23 mouse cellular contexts compared by ENCODE assay signal in genomic region chr11:4823655-4824312, GRCm38 (mm10). TPM values are rescaled to one million over a fixed set of nuclear protein-coding genes. Genes with fewer than 3 reads are reported as not detected.
DNase-seq lines count a peak whose midpoint lies in the region; ATAC-seq and TF ChIP-seq lines count a peak whose summit lies in the region.
"Had no signal": no experiment of that assay in that cellular context is flagged by ENCODE, and none has a peak within 500 bp of the region (broad histone marks: within the 10 kb centered on the region; RNA-seq: fewer than 3 reads in every experiment).

No protein-coding gene starts in this region.

- H3K9ac ChIP-seq in intestine, postnatal 0 days (ENCODE audit: low read depth, low read length), result no peak overlapping the region
- no peak overlapping the region for H3K9ac ChIP-seq in lung, postnatal 0 days (replicated peaks; ENCODE audit: low read depth)
- H3K9ac ChIP-seq: embryonic facial prominence, embryonic 13.5 days; forebrain, postnatal 0 days; heart, embryonic 15.5 days; neural tube, embryonic 12.5 days had no signal

- no peak for TF ChIP-seq POLR2A in lung, adult 2 months (IDR thresholded peaks at IDR 0.05; ENCODE audit: borderline replicate concordance, extremely low read depth, low read depth, low read length)

- peak; percentile 26 for ATAC-seq in activated CD4-positive, CD25-positive, alpha-beta regulatory T cell, adult 4 months
- peak; percentile 95 for ATAC-seq in intestine, postnatal 0 days
- no peak for ATAC-seq in lung, postnatal 0 days
- ATAC-seq: forebrain, postnatal 0 days; hindbrain, embryonic 16.5 days had no signal

- 35% methylated on average over 6 of the region's 6 CpGs for WGBS in intestine, postnatal 0 days
- WGBS in lung, postnatal 0 days, result 85% methylated on average over 6 of the region's 6 CpGs
- WGBS in lung, adult 2 months, result 85% methylated on average over 6 of the region's 6 CpGs

- H3K4me1 ChIP-seq in intestine, postnatal 0 days (replicated peaks; ENCODE audit: control insufficient read depth, insufficient read depth, low read length), result 0 out of 2 replicates have a peak, but pooled peaks cover 9% of the 10 kb centered on the region
- H3K4me1 ChIP-seq in lung, postnatal 0 days (ENCODE audit: insufficient read depth, low read depth, low read length), result no peaks in the 10 kb centered on the region
- H3K4me1 ChIP-seq in lung, adult 2 months (ENCODE audit: control insufficient read depth, insufficient read depth, low read length), result peaks cover 4% of the 10 kb centered on the region
- H3K4me1 ChIP-seq: embryonic facial prominence, embryonic 13.5 days; heart, embryonic 15.5 days; neural tube, embryonic 12.5 days had no signal

- peak; percentile 21 to 30 for DNase-seq in thymus, postnatal 10 days (ENCODE audit: low spot score in 2 of 2)
- no peak for DNase-seq in lung, postnatal 0 days (ENCODE audit: low spot score)
- DNase-seq in right cerebral cortex, postnatal 10 days (ENCODE audit: low spot score in 2 of 2), result no peak
- DNase-seq in lung, adult 2 months, result no peak
- no peak for DNase-seq in adrenal gland, postnatal 4 days (ENCODE audit: low spot score in 2 of 2)
- DNase-seq: cerebellum, adult 2 months; forebrain, postnatal 0 days; gastrocnemius, adult 2 months; heart, adult 11 months; heart, postnatal 4 days; kidney, postnatal 36 days; lung, adult 18-20 months; lung, postnatal 36 days; right cerebral cortex, adult 18-20 months had no signal

- no peak overlapping the region for H3ac ChIP-seq in C2C12 (ENCODE audit: control insufficient read depth, insufficient read length, low read depth)

- peak overlapping the region; percentile 28; the same call in 1 of the 2 replicates for H3K27ac ChIP-seq in intestine, postnatal 0 days (ENCODE audit: low read depth, low read length)
- H3K27ac ChIP-seq in lung, postnatal 0 days (ENCODE audit: low read length), result no peak overlapping the region
- H3K27ac ChIP-seq: embryonic facial prominence, embryonic 13.5 days; gastrocnemius, adult 2 months; heart, embryonic 15.5 days; midbrain, embryonic 10.5 days; neural tube, embryonic 12.5 days had no signal

- H3K79me2 ChIP-seq in C2C12 (ENCODE audit: control insufficient read depth, insufficient read depth), result peaks cover 46% of the 10 kb centered on the region

- no peak for TF ChIP-seq EP300 in lung, postnatal 0 days (IDR thresholded peaks at IDR 0.05)

- no peaks in the 10 kb centered on the region for H3K9me3 ChIP-seq in intestine, postnatal 0 days (ENCODE audit: control insufficient read depth)
- H3K9me3 ChIP-seq in lung, postnatal 0 days (ENCODE audit: low read length), result no peaks in the 10 kb centered on the region
- H3K9me3 ChIP-seq: embryonic facial prominence, embryonic 13.5 days; heart, embryonic 15.5 days; midbrain, embryonic 10.5 days; neural tube, embryonic 12.5 days had no signal

- TF ChIP-seq CTCF in C2C12 (IDR thresholded peaks at IDR 0.05; ENCODE audit: control insufficient read depth, insufficient read depth, insufficient read length), result no peak
- TF ChIP-seq CTCF in intestine, postnatal 0 days (IDR thresholded peaks at IDR 0.05; ENCODE audit: low read depth), result no peak
- TF ChIP-seq CTCF in lung, postnatal 0 days (IDR thresholded peaks at IDR 0.05), result no peak
- TF ChIP-seq CTCF in lung, adult 2 months (IDR thresholded peaks at IDR 0.05; ENCODE audit: insufficient read depth, low read length), result no peak

- H3K4me3 ChIP-seq in C2C12 (ENCODE audit: insufficient read depth, poor library complexity, severe bottlenecking), result no peak overlapping the region
- H3K4me3 ChIP-seq in intestine, postnatal 0 days (ENCODE audit: low read depth, low read length), result no peak overlapping the region
- H3K4me3 ChIP-seq in lung, postnatal 0 days (ENCODE audit: low read depth, low read length), result no peak overlapping the region
- H3K4me3 ChIP-seq in lung, adult 2 months (replicated peaks; ENCODE audit: extremely low read depth, low read depth, low read length), result no peak overlapping the region
- H3K4me3 ChIP-seq: embryonic facial prominence, embryonic 13.5 days; gastrocnemius, adult 2 months; heart, embryonic 15.5 days; midbrain, embryonic 10.5 days; neural tube, embryonic 12.5 days had no signal

- H3K79me3 ChIP-seq in C2C12 (ENCODE audit: low read depth), result peaks cover 20% of the 10 kb centered on the region

- H3K27me3 ChIP-seq in C2C12 (ENCODE audit: control insufficient read depth, insufficient read depth, insufficient read length), result no peaks in the 10 kb centered on the region
- H3K27me3 ChIP-seq in intestine, postnatal 0 days (replicated peaks; ENCODE audit: control insufficient read depth, insufficient read depth, low read length), result no peaks in the 10 kb centered on the region
- no peaks in the 10 kb centered on the region for H3K27me3 ChIP-seq in lung, postnatal 0 days (replicated peaks; ENCODE audit: insufficient read depth, low read length)
- H3K27me3 ChIP-seq: embryonic facial prominence, embryonic 13.5 days; heart, embryonic 15.5 days; neural tube, embryonic 12.5 days had no signal

- 0 out of 2 replicates have a peak overlapping the region, but pooled peaks have one; percentile 9 for H3K4me2 ChIP-seq in intestine, postnatal 0 days (replicated peaks; ENCODE audit: low read depth)
- no peak overlapping the region for H3K4me2 ChIP-seq in lung, postnatal 0 days (replicated peaks; ENCODE audit: low read depth, low read length)
- H3K4me2 ChIP-seq: embryonic facial prominence, embryonic 13.5 days; heart, embryonic 15.5 days; liver, embryonic 11.5 days; neural tube, embryonic 12.5 days had no signal

- H3K36me3 ChIP-seq in C2C12 (ENCODE audit: control insufficient read depth, insufficient read depth), result peaks cover 14% of the 10 kb centered on the region
- 0 out of 2 replicates have a peak, but pooled peaks cover 2% of the 10 kb centered on the region for H3K36me3 ChIP-seq in intestine, postnatal 0 days (ENCODE audit: control insufficient read depth, insufficient read depth)
- no peaks in the 10 kb centered on the region for H3K36me3 ChIP-seq in lung, postnatal 0 days (ENCODE audit: insufficient read depth, low read length)
- H3K36me3 ChIP-seq: heart, embryonic 15.5 days; neural tube, embryonic 12.5 days had no signal

TF ChIP-seq in C2C12, 6 proteins besides CTCF, POLR2A, EP300 and RAD21:
- TF ChIP-seq FOSL1 (IDR thresholded peaks at IDR 0.05; ENCODE audit: insufficient read depth, low read length, poor library complexity, severe bottlenecking) (no peak), MYOD1 (IDR thresholded peaks at IDR 0.05; ENCODE audit: control insufficient read depth, insufficient read length, low read depth) (peak; percentile 62)

RNA-seq across cellular contexts. Expression of gene Nf2, which starts 25.6 kb away (rescaled TPM):
- 36.2 TPM for polyA plus RNA-seq in C2C12 (2012; fragmentation: generic; extraction: Trizol)
- 10 to 100 TPM; 14.1 to 19.1 TPM for polyA plus RNA-seq in activated CD4-positive, CD25-positive, alpha-beta regulatory T cell, adult 4 months (2017; shearing (Covaris generic))
- polyA plus RNA-seq in intestine, postnatal 0 days (2015; fragmentation: Nextera tagmentation; extraction: Ambion mirVana), result 16.0 and 16.6 TPM in 2 replicates
- 19.6 and 21.1 TPM in 2 replicates for polyA plus RNA-seq in lung, postnatal 0 days (2015; fragmentation: Nextera tagmentation; extraction: Ambion mirVana)
- 42.5 and 50.9 TPM in 2 replicates for polyA plus RNA-seq in lung, adult 2 months (2012; rRNA removed)
- total RNA-seq in adrenal gland, postnatal 4 days (2021), result 10 to 100 TPM; 85.2 to 90.4 TPM

RNA-seq across cellular contexts. Expression of gene Nipsnap1, which starts 50.0 kb away (rescaled TPM):
- 15.1 TPM for polyA plus RNA-seq in C2C12 (2012; fragmentation: generic; extraction: Trizol)
- 10 to 100 TPM; 41.5 to 43.3 TPM for polyA plus RNA-seq in activated CD4-positive, CD25-positive, alpha-beta regulatory T cell, adult 4 months (2017; shearing (Covaris generic))
- polyA plus RNA-seq in intestine, postnatal 0 days (2015; fragmentation: Nextera tagmentation; extraction: Ambion mirVana), result 59.1 and 62.0 TPM in 2 replicates
- polyA plus RNA-seq in lung, postnatal 0 days (2015; fragmentation: Nextera tagmentation; extraction: Ambion mirVana), result 10.4 and 11.9 TPM in 2 replicates
- 7.1 and 16.2 TPM in 2 replicates for polyA plus RNA-seq in lung, adult 2 months (2012; rRNA removed)
- 10 to 100 TPM; 55.8 to 55.9 TPM for total RNA-seq in adrenal gland, postnatal 4 days (2021)

Comparison
In these comparisons a context has a peak if more than half of its experiments do, and no peak if none do; other contexts are left out.
1. DNase-seq: peak in thymus, postnatal 10 days (2 of 2); none in lung, postnatal 0 days (single experiment), right cerebral cortex, postnatal 10 days (0 of 2), lung, adult 2 months (single experiment) and adrenal gland, postnatal 4 days (0 of 2).